Mouse (Mus musculus) MEL (cell line): ENCODE data around the gene Ankra2. TPM values are rescaled to one million over a fixed set of nuclear protein-coding genes. Genes with fewer than 3 reads are reported as not detected.

ENCODE experiments used
- DNase-seq: peaks from one replicate; pipeline ENCODE4 v3.0.0; 2011; ENCODE audit warnings: low read depth, low spot score
- H3K27ac ChIP-seq: 2 replicates; pipeline ENCODE4 v1.5.1; 2012; ENCODE audit warnings: low read depth, mild to moderate bottlenecking, control low read depth, low read length, moderate library complexity; ENCODE audit not compliant: control insufficient read depth
- H3K27me3 ChIP-seq, 2 experiments: fragments of 150-350 bp in 1 of 2; sonication (generic) in 1 of 2; 2 replicates each; pipeline ENCODE4 v1.6.1; 2012; ENCODE audit warnings: low read length in 2 of 2, mild to moderate bottlenecking in 2 of 2, improper control_type of control experiment in 1 of 2, moderate library complexity in 1 of 2; ENCODE audit not compliant: insufficient read depth in 2 of 2, control insufficient read depth in 1 of 2
- H3K36me3 ChIP-seq, 2 experiments: 2 replicates each; pipeline ENCODE4 v1.6.1; 2012 to 2014; ENCODE audit warnings: low read length in 2 of 2, improper control_type of control experiment in 1 of 2, inconsistent platforms in 1 of 2, mild to moderate bottlenecking in 1 of 2; ENCODE audit not compliant: insufficient read depth in 2 of 2, control insufficient read depth in 1 of 2
- H3K4me1 ChIP-seq, 2 experiments: fragments of 150-350 bp in 1 of 2; sonication (generic) in 1 of 2; 2 replicates each; pipeline ENCODE4 v1.6.1; 2012; ENCODE audit warnings: low read length in 2 of 2, improper control_type of control experiment in 1 of 2, mild to moderate bottlenecking in 1 of 2; ENCODE audit not compliant: insufficient read depth in 2 of 2, control insufficient read depth in 1 of 2
- H3K4me3 ChIP-seq, 2 experiments: fragments of 150-350 bp in 1 of 2; sonication (generic) in 1 of 2; 2 replicates each; pipeline ENCODE4 v1.5.1; 2012; ENCODE audit warnings: low read depth in 2 of 2, low read length in 2 of 2, mild to moderate bottlenecking in 2 of 2, moderate library complexity in 2 of 2, control low read depth in 1 of 2, improper control_type of control experiment in 1 of 2; ENCODE audit not compliant: control insufficient read depth in 1 of 2, insufficient read depth in 1 of 2
- H3K79me2 ChIP-seq: 2 replicates; pipeline ENCODE4 v1.6.1; 2012; ENCODE audit warnings: mild to moderate bottlenecking, low read length, moderate library complexity; ENCODE audit not compliant: control insufficient read depth, poor library complexity, insufficient read depth
- H3K9ac ChIP-seq: 2 replicates; pipeline ENCODE4 v1.6.1; 2012; ENCODE audit warnings: low read depth, mild to moderate bottlenecking, control low read depth, low read length, moderate library complexity; ENCODE audit not compliant: control insufficient read depth, poor library complexity, severe bottlenecking
- H3K9me3 ChIP-seq: fragments of 150-350 bp; sonication (generic); replicated peaks from 2 replicates; pipeline ENCODE4 v1.6.1; 2012; ENCODE audit warnings: mild to moderate bottlenecking, low read length, improper control_type of control experiment, moderate library complexity; ENCODE audit not compliant: insufficient read depth
- BHLHE40 ChIP-seq: IDR thresholded peaks from 2 replicates; pipeline ENCODE4 v1.6.1; 2012; ENCODE audit warnings: low read depth, mild to moderate bottlenecking, inconsistent platforms, low read length, improper control_type of control experiment, borderline replicate concordance
- CHD1 ChIP-seq: IDR thresholded peaks from 2 replicates; pipeline ENCODE4 v1.6.1; 2012; ENCODE audit warnings: low read depth, mild to moderate bottlenecking, inconsistent platforms, low read length, improper control_type of control experiment
- CHD2 ChIP-seq: IDR thresholded peaks from 2 replicates; pipeline ENCODE4 v1.6.1; 2011; ENCODE audit warnings: low read length, improper control_type of control experiment
- ELF1 ChIP-seq: IDR thresholded peaks from 2 replicates; pipeline ENCODE4 v1.6.1; 2014; ENCODE audit warnings: low read depth, mild to moderate bottlenecking, inconsistent platforms, low read length, improper control_type of control experiment, moderate library complexity
- EP300 ChIP-seq, 2 experiments: IDR thresholded peaks; 2 replicates each; pipeline ENCODE4 v1.6.1; 2011; ENCODE audit warnings: improper control_type of control experiment in 2 of 2, low read length in 2 of 2, low read depth in 1 of 2, mild to moderate bottlenecking in 1 of 2
- ETS1 ChIP-seq: IDR thresholded peaks from 2 replicates; pipeline ENCODE4 v1.6.1; 2012; ENCODE audit warnings: low read depth, mild to moderate bottlenecking, inconsistent platforms, low read length, improper control_type of control experiment, moderate library complexity
- GATA1 ChIP-seq: IDR thresholded peaks from 2 replicates; pipeline ENCODE4 v1.6.1; 2011; ENCODE audit warnings: low read depth, low read length, improper control_type of control experiment
- HCFC1 ChIP-seq: IDR thresholded peaks from 2 replicates; pipeline ENCODE4 v1.6.1; 2012; ENCODE audit warnings: low read depth, mild to moderate bottlenecking, inconsistent platforms, low read length, improper control_type of control experiment, moderate library complexity
- JUND ChIP-seq: IDR thresholded peaks from 2 replicates; pipeline ENCODE4 v1.6.1; 2011; ENCODE audit warnings: low read depth, mild to moderate bottlenecking, improper control_type of control experiment, low read length
- KAT2A ChIP-seq: conservative IDR thresholded peaks from 2 replicates; pipeline ENCODE4 v1.6.1; 2012; ENCODE audit warnings: low read depth, low read length, improper control_type of control experiment, inconsistent platforms
- MAFK ChIP-seq: IDR thresholded peaks from 2 replicates; pipeline ENCODE4 v1.6.1; 2011; ENCODE audit warnings: low read depth, mild to moderate bottlenecking, low read length, improper control_type of control experiment, borderline replicate concordance
- MXI1 ChIP-seq: IDR thresholded peaks from 2 replicates; pipeline ENCODE4 v1.6.1; 2011; ENCODE audit warnings: mild to moderate bottlenecking, low read depth, low read length, improper control_type of control experiment
- MYB ChIP-seq: IDR thresholded peaks from 2 replicates; pipeline ENCODE4 v1.6.1; 2011; ENCODE audit warnings: mild to moderate bottlenecking, low read depth, low read length, improper control_type of control experiment
- MYC ChIP-seq: IDR thresholded peaks from 2 replicates; pipeline ENCODE4 v1.6.1; 2011; ENCODE audit warnings: low read depth, mild to moderate bottlenecking, low read length, improper control_type of control experiment, moderate library complexity
- NELFE ChIP-seq: IDR thresholded peaks from 2 replicates; pipeline ENCODE4 v1.6.1; 2011; ENCODE audit warnings: low read depth, low read length, improper control_type of control experiment
- NRF1 ChIP-seq: IDR thresholded peaks from 2 replicates; pipeline ENCODE4 v1.6.1; 2014; ENCODE audit warnings: low read depth, mild to moderate bottlenecking, inconsistent platforms, low read length, improper control_type of control experiment, moderate library complexity; ENCODE audit not compliant: poor library complexity, insufficient read depth, severe bottlenecking
- POLR2A ChIP-seq, 2 experiments: IDR thresholded peaks; 2 replicates each; pipeline ENCODE4 v1.6.1; 2011 to 2012; ENCODE audit warnings: low read length in 2 of 2, mild to moderate bottlenecking in 2 of 2, control low read depth in 1 of 2, improper control_type of control experiment in 1 of 2, low read depth in 1 of 2, moderate library complexity in 1 of 2; ENCODE audit not compliant: control insufficient read depth in 1 of 2, insufficient read depth in 1 of 2, poor library complexity in 1 of 2
- POLR2AphosphoS2 ChIP-seq: IDR thresholded peaks from 2 replicates; pipeline ENCODE4 v1.6.1; 2011; ENCODE audit warnings: low read length, improper control_type of control experiment
- RCOR1 ChIP-seq: IDR thresholded peaks from 2 replicates; pipeline ENCODE4 v1.6.1; 2012; ENCODE audit warnings: low read depth, mild to moderate bottlenecking, inconsistent platforms, low read length, improper control_type of control experiment
- SIN3A ChIP-seq: IDR thresholded peaks from 2 replicates; pipeline ENCODE4 v1.6.1; 2012; ENCODE audit warnings: low read length, improper control_type of control experiment, inconsistent platforms
- TAL1 ChIP-seq: IDR thresholded peaks from 2 replicates; pipeline ENCODE4 v1.6.1; 2012; ENCODE audit warnings: mild to moderate bottlenecking, inconsistent platforms, low read length, moderate library complexity, mixed read lengths
- UBTF ChIP-seq: IDR thresholded peaks from 2 replicates; pipeline ENCODE4 v1.6.1; 2012; ENCODE audit warnings: low read depth, mild to moderate bottlenecking, inconsistent platforms, low read length, improper control_type of control experiment, moderate library complexity, borderline replicate concordance; ENCODE audit not compliant: insufficient read depth
- USF1 ChIP-seq: IDR thresholded peaks from 2 replicates; pipeline ENCODE4 v1.6.1; 2014; ENCODE audit warnings: low read depth, mild to moderate bottlenecking, inconsistent platforms, low read length, improper control_type of control experiment, moderate library complexity
- ZMIZ1 ChIP-seq: IDR thresholded peaks from 2 replicates; pipeline ENCODE4 v1.6.1; 2012; ENCODE audit warnings: low read depth, mild to moderate bottlenecking, inconsistent platforms, low read length, improper control_type of control experiment, moderate library complexity
- polyA plus RNA-seq, 2 experiments: library from polyadenylated mRNA; stranded (reverse) in 1 of 2; unstranded in 1 of 2; fragments of >175 nt in 1 of 2; fragments of >200 nt in 1 of 2; gene quantifications; 2 replicates each; pipeline versions ENCODE4 v1.2.1 to v1.2.4; 2012; ENCODE audit warnings: low replicate concordance in 2 of 2, low read depth in 1 of 2; ENCODE audit not compliant: insufficient read length in 2 of 2, insufficient read depth in 1 of 2, missing spikeins in 1 of 2
- total RNA-seq: library from RNA; depleted of rRNA; stranded (reverse); fragments of 300-350 nt; gene quantifications from 2 replicates; pipeline ENCODE4 v1.2.3, GENCODE M21; 2012

Ankra2 gene
- total and polyA plus RNA-seq, 3 experiments, result 10.4 to 14.7 TPM; not detected in 1

GRCm38 (mm10) chr13:98264111-98264510 lies 1.2 kb downstream of the Ankra2 start:
- Histone ChIP-seq H3K9me3 (no peaks in the 10 kb centered on the region), H3K4me1 (peaks cover 13 to 15% of the 10 kb centered on the region in 2 experiments), H3K9ac (peak overlapping the region; percentile 76), H3K4me3 (peak overlapping the region; percentile 65 to 83), H3K27me3 (no peaks in the 10 kb centered on the region), H3K27ac (peak overlapping the region; percentile 76), H3K79me2 (peaks cover 27% of the 10 kb centered on the region), H3K36me3 (peaks cover 23 to 25% of the 10 kb centered on the region in 2 experiments)
- DNase-seq, result peak; percentile 54
- TF ChIP-seq MYC (0 out of 2 replicates have a peak, but pooled peaks have one; percentile 56), CHD1 (0 out of 2 replicates have a peak, but pooled peaks have one; percentile 13), TAL1 (no peak), MXI1 (peak; percentile 66; the same call in 1 of the 2 replicates), BHLHE40 (peak; percentile 85), ZMIZ1 (no peak), UBTF (no peak), HCFC1 (no peak)

GRCm38 (mm10) chr13:98274023-98274422 lies 11.1 kb downstream of the Ankra2 start:
- H3K27ac ChIP-seq, result peak overlapping the region; percentile 61
- no peaks in the 10 kb centered on the region for H3K9me3 ChIP-seq
- H3K36me3 ChIP-seq, result peaks cover 6 to 35% of the 10 kb centered on the region in 2 experiments
- peaks cover 23 to 31% of the 10 kb centered on the region in 2 experiments for H3K4me1 ChIP-seq
- H3K4me3 ChIP-seq, result no peak overlapping the region
- no peak overlapping the region for H3K9ac ChIP-seq
- H3K27me3 ChIP-seq, result no peaks in the 10 kb centered on the region
- H3K79me2 ChIP-seq, result no peaks in the 10 kb centered on the region
- peak; percentile 62 for DNase-seq
- peak; percentile 55 to 58 for TF ChIP-seq EP300 (IDR thresholded peaks at IDR 0.05; ENCODE audit: low read depth in 1 of 2, low read length in 2 of 2)
- peak; percentile 21; the same call in 1 of the 2 replicates for TF ChIP-seq RCOR1
- TF ChIP-seq GATA1, result no peak
- TF ChIP-seq BHLHE40, result no peak
- 0 out of 2 replicates have a peak, but pooled peaks have one; percentile 34 for TF ChIP-seq MYB
- peak in 1 of 2 experiments; percentile 27; a peak in 1 of 4 replicates for TF ChIP-seq POLR2A (IDR thresholded peaks at IDR 0.05; ENCODE audit: control insufficient read depth in 1 of 2, insufficient read depth in 1 of 2, low read depth in 1 of 2, low read length in 2 of 2, poor library complexity in 1 of 2)
- 0 out of 2 replicates have a peak, but pooled peaks have one; percentile 39 for TF ChIP-seq ZMIZ1
- TF ChIP-seq, all 39 proteins: peak for 5

- peaks cover 23 to 31% of the 10 kb centered on the region in 2 experiments for H3K4me1 ChIP-seq
- no peak overlapping the region for H3K4me3 ChIP-seq
- no peaks in the 10 kb centered on the region for H3K27me3 ChIP-seq
- H3K9ac ChIP-seq, result no peak overlapping the region
- H3K79me2 ChIP-seq, result no peaks in the 10 kb centered on the region
- peaks cover 6 to 35% of the 10 kb centered on the region in 2 experiments for H3K36me3 ChIP-seq
- H3K27ac ChIP-seq, result peak overlapping the region; percentile 91
- peak; percentile 94 for DNase-seq
- no peaks in the 10 kb centered on the region for H3K9me3 ChIP-seq
- TF ChIP-seq KAT2A (no peak), RCOR1 (peak; percentile 95), ELF1 (no peak), CHD2 (peak; percentile 19; the same call in 1 of the 2 replicates), MYC (0 out of 2 replicates have a peak, but pooled peaks have one; percentile 27), SIN3A (peak; percentile 83), USF1 (no peak), GATA1 (peak; percentile 98), NRF1 (no peak), TAL1 (peak; percentile 99), BHLHE40 (peak; percentile 83), NELFE (no peak), JUND (peak; percentile 96), ETS1 (peak; percentile 99), MYB (peak; percentile 89), POLR2AphosphoS2 (peak; percentile 31; the same call in 1 of the 2 replicates), MAFK (peak; percentile 59; the same call in 1 of the 2 replicates), EP300 (IDR thresholded peaks at IDR 0.05; ENCODE audit: low read depth in 1 of 2, low read length in 2 of 2) (peak; percentile 99 to 100)
Measured at GRCm38 (mm10) chr13:98275646-98276045, 12.8 kb downstream of the Ankra2 start.
